Mouse (Mus musculus) layer of hippocampus, postnatal 25 days (tissue): Measurements from ENCODE around the gene Cyp4f37. TPM values are rescaled to one million over a fixed set of nuclear protein-coding genes. Genes with fewer than 3 reads are reported as not detected.
"Not testable (repeated sequence)": the region's sequence is repeated elsewhere in the genome, so short reads cannot be mapped to it uniquely, and the experiment has no call there.

Experiments
- DNase-seq, 2 experiments: peaks; one replicate each; pipeline ENCODE4 v3.0.0; 2022; ENCODE audit warnings: mixed read lengths in 2 of 2, low spot score in 1 of 2; ENCODE audit errors: extremely low spot score in 1 of 2
- total RNA-seq, 2 experiments: library from RNA; stranded (reverse); gene quantifications; 2 replicates each; pipeline ENCODE4 v1.2.3; 2021

The Cyp4f37 gene
- not detected for total RNA-seq

GRCm38 (mm10) chr17:32621018-32621417, at the start of gene Cyp4f37:
Gene Cyp4f37, plus strand, starts transcription at chr17:32621309.
- DNase-seq = not testable (repeated sequence)

DNA sequence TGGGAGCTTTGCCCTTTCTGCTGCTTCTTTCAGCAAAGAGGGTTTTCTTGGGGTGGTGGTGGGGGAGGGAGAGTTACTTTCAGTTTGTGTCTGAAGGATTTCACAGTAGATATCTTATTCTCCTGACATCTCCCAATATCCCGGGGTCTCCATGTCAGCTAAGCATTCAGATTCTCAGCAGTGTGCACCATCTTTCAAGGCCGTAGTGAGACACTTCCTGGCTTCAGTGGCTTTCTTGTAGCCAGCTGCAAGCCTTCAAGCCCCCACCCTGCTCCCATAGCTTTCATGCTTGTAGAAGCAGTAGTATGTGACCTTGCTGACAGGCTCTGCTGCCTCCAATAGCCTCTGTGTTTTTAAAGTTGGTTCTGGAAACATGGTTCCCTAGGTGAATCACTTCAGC, 47.8 kb upstream of the Cyp4f37 start:
- DNase-seq = not testable (repeated sequence)

GRCm38 (mm10) chr17:32577496-32578186, 43.5 kb upstream of the Cyp4f37 start:
- no peak for DNase-seq

DNA sequence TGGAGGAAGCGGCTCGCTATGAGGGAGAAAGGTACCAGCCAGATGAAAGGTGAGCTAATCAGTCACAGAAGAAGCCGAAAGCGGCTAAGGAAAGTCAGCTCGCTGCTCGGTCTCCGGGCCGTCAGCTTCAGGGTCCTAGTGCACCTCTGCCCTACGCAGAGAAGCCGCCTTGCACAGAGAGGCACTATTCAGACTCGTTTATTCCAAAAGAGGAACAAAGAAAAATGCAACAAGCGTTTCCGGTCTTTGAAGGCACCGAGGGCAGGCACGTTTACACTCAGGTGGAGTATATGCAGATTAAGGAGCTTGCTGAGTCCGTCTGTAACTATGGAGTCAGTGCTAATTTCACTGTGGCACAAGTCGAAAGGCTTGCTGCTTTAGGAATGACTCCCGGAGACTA, 24.6 kb upstream of the Cyp4f37 start:
- DNase-seq = no peak

GRCm38 (mm10) chr17:32608055-32608454, 13.1 kb upstream of the Cyp4f37 start:
- DNase-seq = no peak

DNA sequence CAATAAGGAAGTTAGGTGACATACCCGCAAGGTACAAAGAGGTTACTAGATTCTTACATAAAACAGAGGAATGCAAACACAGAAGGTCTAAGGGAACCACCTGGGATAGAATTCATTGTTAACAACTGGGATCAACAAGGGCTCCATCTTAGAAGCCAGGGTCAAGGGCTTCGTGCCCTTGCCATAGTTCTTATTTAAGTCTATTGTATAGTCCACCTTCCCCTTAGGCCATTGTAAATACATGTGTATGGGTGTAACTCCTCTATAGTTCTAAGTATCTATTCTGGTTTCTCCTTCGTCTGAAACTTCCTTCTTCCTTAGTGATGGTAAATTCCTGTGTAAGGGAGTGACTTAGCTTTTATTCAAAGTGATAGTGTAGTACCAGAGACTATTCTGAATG, 10.9 kb upstream of the Cyp4f37 start:
- not testable (repeated sequence) for DNase-seq

DNA sequence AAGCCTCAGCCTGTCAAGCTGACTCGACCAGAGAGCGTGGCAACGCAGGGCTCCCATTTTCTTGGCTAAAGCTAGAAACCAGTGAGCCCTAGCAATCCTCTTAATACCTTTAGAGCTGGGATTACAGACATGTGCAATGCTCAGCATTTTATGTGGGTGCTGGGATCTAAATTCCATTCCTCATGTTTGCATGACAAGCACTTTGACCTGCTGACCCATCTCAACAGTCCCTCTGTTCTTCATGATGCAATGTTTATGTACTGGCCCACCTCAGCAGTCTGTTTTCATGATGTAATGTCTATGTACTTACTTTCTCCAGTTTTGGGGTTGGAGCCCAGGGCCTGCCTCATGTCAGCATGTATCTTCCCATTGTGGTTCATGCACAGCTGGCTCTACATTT, 10.2 kb upstream of the Cyp4f37 start:
- no peak for DNase-seq

- no peak for DNase-seq
Measured at GRCm38 (mm10) chr17:32612417-32612816, 8.7 kb upstream of the Cyp4f37 start.

- no peak for DNase-seq
Measured at GRCm38 (mm10) chr17:32617252-32617651, 3.9 kb upstream of the Cyp4f37 start.

- DNase-seq = not testable (repeated sequence)
Measured at GRCm38 (mm10) chr17:32629726-32630125, 8.6 kb downstream of the Cyp4f37 start.

DNA sequence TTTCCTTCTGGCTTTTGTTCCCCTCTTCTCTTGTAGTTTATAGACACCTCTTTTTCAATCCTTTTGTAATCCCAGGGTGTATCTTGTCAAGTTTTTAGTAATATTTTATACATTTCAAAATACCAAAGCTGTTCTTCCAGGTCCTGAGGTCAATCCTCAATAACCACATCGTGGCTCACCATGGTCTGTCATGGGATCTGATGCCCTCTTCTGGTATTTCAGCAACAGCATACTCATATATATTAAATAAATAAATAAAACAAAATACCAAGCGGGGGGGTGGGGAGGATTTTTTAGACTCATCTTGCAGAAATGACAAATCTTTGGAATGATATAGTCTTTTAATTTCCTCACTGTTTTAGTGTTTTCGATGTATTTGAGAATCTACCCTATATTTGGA, 10.8 kb downstream of the Cyp4f37 start:
- DNase-seq = no peak

GRCm38 (mm10) chr17:32634242-32634971, 13.3 kb downstream of the Cyp4f37 start:
- not testable (repeated sequence) for DNase-seq

GRCm38 (mm10) chr17:32634972-32635314, 13.8 kb downstream of the Cyp4f37 start:
- DNase-seq = peak; percentile 90 to 98

- no peak for DNase-seq
Measured at GRCm38 (mm10) chr17:32636341-32636740, 15.2 kb downstream of the Cyp4f37 start.

DNA sequence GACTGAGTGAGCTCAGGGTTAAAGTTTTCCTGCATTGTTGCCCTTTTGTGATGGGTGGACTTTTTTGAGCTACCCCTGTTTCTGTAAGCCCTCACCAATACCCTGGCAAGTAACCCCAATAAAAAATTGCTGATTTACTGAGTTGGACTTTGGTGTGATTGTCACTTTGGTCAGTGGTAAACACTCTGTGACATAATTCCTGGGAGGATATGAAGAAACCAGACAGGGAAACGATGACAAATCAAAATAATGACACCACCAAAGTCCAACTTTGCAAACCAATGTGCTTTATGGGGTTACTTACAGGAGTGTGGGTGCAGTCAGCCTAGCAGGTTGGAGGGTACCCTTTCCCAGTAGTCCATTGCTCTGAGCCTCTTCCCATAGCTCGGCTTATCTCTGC, 16.0 kb downstream of the Cyp4f37 start:
- DNase-seq = no peak

- no peak for DNase-seq
Measured at GRCm38 (mm10) chr17:32646631-32647030, 25.5 kb downstream of the Cyp4f37 start.

GRCm38 (mm10) chr17:32653860-32654259, 32.8 kb downstream of the Cyp4f37 start:
- no peak for DNase-seq

DNA sequence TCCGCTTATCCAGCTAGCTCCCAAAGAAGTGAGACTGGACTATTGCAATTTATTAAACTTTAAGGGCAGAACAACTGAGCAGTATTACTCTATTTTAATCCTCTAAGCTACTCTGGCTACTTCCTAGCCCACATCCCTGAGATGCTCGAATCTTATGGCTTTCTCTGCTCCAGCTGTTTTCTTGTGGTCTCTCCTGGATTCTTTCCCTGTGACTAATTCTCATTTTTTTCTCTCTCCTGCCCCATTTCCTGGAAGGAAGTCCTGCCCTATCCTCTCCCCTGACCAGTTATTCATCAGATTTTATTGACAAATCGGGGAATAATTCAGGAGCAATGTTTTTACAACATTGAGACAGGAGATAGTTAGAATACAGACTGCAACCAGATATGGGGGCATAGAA, 35.9 kb downstream of the Cyp4f37 start:
- no peak for DNase-seq

GRCm38 (mm10) chr17:32658246-32658645, 37.1 kb downstream of the Cyp4f37 start:
- no peak for DNase-seq

DNA sequence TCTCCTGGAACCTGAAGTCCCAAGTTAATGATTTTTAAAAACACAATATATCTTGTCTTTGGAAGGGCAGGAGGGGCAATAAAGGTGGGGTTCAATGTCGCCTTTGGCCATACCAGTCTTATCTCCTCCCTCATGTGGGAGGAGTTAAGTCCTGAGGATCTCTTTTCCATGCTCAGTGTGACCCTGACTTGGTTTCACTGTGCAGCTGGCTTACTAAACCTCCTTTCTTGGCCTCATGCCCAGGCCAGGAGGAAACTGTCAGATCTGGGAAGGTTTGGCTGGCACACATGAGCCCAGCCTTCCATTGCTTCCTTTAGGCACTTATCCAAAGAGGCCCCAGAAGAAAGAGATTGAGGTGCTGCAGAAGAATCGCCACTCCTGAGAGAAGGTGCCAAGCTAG, 37.6 kb downstream of the Cyp4f37 start, which contains the start of gene Cyp4f40:
Gene Cyp4f40 (plus strand): TSS at position 189 of the 400 bp plus-strand sequence.
- DNase-seq = no peak

DNA sequence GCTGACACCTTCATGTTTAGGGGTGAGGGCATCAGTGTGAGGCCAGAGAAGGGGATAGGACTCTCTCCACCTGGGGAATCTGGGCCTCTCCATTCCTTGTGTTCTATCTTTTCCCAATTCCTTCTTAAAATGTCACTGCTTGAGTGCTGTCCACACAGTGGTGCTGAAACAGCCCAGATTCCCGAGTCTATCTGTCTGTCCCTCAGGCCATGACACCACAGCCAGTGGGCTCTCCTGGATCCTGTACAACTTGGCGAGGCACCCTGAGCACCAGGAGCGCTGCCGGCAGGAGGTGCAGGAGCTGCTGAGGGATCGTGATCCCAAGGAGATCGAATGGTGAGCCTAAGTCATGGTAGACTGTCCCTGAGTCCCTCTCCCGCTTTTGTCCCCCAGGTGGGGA, 52.9 kb downstream of the Cyp4f37 start:
- no peak for DNase-seq

DNA sequence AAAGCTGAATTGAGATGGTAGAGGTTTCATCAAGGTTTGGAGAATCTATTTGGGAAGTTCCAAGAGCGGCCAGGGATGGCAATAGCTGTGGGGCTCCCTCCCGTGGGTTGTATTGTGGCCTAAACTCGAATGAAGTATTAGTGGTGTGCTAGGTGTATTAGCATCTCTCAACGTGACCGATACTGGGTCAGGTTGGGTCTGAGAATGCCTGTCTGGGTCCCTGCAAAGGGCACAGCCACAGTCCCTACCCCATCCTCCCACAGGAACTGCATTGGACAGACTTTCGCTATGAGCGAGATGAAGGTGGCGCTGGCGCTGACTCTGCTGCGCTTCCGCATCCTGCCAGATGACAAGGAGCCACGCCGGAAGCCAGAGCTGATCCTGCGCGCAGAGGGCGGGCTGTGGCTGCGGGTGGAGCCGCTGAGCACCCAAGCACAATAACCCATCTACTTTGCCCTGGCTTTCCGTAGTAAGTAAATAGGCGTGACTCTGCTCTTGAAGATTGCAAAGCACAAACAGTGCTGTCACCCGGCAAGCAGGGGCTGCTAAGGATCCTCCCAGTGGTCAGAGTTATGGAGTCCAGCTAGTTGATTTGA, 55.0 kb downstream of the Cyp4f37 start:
- no peak for DNase-seq
